Mouse (Mus musculus): Measurements from ENCODE around the gene D17Wsu92e.

The D17Wsu92e gene

DNA sequence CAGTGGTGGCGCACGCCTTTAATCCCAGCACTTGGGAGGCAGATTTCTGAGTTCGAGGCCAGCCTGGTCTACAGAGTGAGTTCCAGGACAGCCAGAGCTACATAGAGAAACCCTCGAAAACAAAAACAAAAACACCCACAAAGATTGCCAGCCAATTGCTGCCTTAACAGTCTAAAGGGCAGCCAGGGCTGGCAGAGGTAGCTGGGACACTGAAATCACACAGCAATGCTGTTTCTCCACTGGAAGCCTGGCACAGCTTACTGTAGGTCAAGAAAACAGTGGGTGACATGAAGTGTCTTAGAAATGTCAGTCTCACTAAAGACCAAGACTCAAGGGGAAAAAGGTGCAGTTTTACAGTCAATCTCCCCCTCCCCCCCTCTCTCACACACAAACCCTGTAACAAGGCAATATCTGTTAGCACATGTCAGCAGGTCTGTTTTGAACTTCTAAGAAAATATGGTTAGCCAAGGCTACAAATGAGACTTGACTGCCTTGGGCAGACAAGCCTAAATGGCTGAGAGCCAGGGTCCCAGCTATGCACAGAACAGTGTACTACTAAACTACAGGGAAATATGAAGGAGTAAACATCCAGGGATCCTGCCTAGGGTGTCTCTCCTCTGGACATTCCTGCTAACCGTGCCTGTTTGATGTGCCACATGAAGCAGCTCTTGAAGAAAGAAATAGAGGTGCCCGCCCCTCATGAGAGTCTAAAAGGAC is 31.8 kb downstream of the D17Wsu92e start:
- DNase-seq, result no peak

DNA sequence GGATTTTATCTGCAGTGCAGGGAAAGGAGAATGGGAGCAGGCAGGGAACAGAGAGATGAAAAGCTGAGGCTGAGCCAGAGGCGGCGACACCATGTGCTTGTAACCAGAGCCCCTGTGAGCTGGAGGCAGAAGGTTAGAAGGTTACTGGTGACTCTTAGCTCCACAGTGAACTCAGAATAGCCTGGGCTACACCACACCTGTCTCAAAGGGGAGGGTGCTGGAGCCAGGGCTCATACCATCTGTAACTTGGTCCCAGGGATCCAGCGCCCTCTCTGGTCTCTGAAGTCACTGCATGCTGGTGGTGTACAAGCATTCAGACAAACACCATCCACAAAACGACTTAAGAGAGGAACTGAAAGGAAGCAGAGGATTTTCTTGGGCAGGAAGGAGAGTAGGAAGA is 36.9 kb downstream of the D17Wsu92e start:
- no peak for DNase-seq

DNA sequence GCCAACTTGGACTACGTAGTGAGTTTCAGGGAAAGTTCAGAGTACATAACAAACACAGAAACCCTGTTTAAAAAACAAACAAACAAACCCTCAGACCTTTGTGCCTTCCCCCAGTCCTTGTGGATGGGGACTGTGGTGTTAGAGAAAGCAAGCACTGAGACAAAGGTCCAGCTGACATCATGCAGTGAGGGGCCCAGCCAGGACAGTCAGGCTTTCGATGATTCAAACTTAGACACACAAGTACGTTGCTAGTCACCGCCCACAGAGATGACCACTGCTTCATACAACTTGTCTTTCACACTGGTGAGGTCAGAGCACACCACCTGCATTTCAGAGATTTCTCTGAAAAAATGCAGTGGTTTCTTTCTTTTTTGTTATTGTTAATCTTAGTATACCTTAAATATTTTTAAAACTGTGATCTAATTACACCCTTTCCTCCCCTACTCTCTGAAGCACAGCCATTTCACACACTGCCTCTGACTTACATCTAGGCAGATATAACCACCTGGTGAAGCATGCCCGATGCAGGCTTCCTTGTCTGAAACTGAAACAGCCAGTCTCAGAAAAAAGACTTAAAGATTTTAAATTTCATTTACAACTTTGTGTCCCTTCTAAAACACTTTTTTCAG is 39.3 kb downstream of the D17Wsu92e start:
- DNase-seq, result no peak

DNA sequence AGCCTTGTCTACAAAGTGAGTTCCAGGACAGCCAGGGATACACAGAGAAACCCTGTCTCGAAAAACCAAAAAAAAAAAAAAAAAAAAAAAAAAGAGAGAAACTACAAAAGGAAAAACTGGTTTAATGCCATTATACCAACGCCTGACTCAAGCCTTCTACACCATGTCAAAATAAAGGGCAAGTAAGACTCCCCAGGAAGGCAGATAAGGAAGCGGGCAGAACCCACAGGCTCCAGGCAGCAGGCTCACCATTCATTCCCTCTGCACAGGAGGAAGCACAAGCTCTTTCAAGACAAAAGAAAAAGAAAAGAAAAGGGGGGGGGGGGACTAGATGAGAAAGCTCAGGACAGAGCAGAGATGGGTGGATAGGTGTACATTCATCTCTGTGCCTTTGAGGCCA is 40.7 kb downstream of the D17Wsu92e start:
- no peak for DNase-seq

DNA sequence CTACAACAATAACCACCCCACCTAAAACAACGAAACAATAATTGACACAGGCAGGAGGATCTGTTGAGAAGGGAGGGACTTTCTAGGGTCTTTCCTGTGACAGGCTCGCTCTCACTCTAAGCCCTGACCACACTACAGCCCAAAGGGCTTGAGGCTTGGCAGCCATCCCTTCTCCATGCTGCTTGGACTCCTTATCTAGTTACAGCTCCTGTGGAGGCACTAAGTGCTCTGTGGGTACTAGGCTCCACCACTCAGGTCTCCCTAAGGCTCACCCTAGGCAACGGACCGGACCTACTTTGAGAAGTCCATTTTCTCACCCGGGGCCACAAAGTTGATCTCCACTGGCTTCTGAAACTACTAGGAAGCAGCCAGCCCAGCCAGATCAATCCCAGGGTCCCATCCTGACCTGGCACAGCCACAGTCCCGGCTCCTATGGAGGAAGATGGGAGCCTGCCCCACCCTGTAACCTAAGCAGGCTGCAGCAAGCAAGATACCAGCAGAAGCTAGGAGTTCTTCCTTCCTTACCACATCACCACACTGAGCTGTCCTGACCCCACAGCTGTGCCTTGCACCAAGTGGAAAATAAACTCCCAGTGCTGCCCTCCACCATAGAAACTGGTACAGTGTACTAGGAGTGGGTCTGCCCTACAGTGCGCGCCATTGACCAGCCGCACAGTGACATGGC is 41.6 kb downstream of the D17Wsu92e start:
- no peak for DNase-seq

DNA sequence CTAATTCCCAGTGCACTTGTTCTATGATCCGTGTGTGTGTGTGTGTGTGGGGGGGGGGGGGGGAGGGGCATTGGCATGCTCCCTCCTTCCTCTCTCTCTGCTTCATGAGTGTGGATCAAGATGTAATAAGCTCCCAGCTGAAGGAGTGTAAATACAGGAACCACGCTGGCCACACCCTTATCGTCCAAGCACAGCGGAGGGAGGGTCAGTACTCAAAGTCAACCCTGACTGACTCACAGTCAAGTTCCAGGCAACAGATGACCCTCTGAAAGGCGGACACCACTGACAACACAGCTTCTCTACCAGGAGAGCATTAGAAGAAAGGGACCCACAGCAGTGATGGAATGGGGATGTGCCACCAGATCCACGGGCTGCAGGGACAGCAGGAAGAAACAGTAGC is 42.6 kb downstream of the D17Wsu92e start:
- DNase-seq, result no peak

DNA sequence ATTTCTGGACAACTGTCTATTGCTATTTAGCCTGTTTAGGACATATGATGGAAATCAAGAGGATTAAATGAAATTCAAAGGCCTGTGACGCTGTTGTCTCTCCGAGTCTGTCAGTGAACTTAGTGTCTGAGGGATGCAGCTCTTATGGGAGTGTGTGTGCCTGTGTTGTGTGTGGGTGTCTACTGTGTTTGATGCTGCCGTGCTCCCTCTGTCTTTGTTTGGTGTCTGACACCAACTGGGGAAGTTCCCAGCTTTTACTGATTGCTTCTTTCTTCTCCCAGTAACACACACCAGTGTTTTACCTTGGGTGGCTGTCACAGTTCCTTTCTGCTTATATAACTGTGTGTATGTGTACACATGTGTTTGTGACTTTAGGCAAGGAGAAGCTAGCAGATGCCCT is 46.2 kb downstream of the D17Wsu92e start:
- DNase-seq, result no peak

DNA sequence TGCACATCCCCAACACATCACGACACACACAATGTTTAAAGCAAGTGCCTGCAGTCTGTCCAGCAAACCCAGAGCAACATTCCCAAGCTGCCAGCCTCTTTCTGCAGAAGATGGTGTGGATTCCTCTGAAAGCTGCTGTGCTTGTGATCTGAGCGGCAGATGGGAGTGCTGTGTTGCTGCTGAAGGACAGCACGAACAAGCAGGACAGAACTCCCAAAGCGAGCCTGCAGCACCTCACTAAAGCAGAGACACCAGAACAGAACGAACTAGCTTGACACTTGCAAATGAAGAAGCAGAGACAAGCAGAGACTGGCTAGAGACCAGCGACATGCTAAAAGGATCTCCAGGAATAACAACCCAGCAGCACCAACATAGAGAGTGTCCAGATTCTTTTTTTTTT is 48.8 kb downstream of the D17Wsu92e start:
- no peak for DNase-seq

DNA sequence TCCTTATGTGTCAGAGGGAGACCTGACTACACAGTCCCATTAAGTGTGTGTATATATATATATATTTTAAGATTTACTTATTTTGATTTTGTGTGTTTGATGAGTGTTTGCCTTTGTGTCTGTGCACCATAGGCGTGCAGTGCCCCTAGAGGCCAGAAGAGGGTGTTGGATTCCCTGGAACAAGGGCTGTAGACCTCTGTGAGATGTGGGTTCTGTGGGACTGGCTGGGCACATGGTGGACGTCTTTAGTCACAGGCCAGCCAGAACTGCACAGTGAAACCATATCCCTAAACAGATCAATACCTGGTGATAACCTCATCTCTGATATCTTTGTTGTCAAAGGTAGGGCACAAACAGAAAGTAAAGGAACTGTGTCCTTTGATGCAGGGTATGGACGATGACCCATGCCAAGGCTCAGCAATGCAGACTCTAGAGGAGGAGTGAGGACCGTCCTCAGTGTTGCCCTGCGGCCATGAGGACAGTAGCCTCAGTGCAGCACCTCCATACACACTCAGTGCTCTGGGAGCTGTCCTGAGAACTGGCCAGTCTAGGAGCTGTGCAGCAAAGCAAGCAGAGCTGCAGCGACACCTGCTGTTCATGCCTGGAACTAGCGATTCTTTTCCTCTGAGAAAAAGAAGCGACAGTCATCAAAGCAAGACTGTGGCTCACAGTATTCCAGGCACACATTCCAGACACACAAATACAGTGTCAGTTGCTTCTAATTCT is 51.5 kb downstream of the D17Wsu92e start:
- peak; percentile 88 for DNase-seq

DNA sequence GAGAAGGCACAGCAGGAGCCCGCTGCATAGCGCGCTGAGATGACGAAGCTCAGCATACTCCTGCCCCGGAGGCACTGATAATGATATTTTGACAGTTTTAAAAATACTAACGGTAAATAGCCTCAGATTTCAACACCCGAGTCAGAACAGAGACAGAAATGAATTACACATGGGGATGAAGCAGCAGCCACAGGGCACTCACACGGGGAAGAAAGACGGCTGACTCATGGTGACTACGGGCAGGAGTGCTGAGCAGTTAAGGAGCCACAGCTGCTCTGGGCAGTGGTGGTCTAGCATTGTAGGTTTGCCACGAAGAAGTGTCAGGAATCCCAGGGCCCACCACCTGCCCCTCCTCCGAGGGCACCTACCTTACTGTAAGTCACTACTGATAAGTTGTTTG is 52.9 kb downstream of the D17Wsu92e start:
- no peak for DNase-seq

DNA sequence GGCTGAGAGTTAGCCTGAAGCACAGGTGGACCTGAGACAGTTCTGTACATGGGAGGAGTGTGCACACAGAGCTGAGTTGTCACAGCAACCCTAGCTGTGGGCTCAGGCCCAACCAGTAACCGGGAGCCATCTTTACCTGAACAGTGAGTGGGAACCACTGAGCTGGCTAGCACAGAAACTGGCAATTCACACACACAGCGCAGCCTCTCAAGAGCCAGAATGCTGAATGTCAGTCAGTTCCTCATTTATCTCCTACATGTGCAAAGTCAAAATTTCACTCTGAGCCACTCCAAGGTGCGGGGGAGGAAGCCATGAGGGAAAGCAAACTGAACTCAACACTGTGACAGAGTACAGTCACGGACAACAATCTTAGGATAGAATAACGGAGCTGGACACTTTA is 53.3 kb downstream of the D17Wsu92e start:
- DNase-seq, result no peak

DNA sequence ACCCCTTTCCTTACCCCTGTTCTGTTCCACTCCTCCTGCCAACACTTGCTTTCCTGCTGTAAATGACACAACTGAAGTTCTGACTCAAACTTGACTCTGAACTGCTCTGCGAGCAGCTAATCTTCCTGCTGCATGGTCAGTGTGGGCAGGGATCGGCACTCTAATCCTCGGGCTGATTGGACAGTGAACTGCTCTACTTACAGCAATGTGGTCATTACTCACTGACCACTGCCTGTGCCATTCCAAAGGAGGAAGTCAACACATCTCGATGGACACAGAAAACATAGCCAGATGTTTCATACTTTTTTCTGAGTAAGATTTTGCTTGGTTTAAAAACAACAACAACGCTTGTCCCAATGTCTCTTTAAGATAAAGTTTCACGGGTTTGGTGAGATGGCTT is 55.4 kb downstream of the D17Wsu92e start:
- DNase-seq, result no peak

DNA sequence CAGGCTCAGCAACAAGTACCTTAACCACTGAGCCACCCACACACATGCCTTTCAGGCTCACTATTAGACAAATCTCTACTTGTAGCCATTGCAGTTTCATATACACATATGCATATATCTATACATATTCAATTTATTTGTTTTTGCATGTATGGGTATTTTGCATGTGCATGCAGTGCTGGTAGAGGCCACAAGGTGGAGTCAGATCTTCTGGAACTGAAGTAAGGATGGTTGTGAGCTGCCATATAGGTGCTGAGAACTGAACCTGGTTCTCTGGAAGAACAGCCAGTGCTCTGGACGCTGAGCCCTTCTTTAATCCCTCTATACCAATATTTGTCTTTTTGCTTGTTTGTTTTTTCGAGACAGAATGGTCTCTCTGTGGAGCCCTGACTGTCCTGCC is 56.0 kb downstream of the D17Wsu92e start:
- no peak for DNase-seq

DNA sequence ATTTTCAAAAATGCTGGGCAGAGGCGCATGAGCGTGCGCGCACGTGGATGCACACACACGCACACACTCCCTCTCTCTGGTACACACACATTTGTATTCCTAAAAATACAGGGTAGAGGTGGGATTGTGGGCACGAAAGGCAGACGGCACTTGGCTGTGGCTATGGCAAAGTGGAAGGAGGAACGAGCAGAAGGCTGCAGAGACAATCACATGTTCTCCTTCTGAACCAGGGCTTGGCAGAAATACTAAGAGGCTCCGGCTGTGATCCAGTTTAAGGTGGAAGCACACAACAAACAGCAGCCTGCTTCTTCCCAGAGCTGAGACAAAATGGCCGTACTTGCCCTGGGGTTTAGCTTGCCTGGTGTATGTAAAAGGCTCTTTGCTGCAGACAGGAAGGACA is 57.6 kb downstream of the D17Wsu92e start:
- DNase-seq, result no peak

DNA sequence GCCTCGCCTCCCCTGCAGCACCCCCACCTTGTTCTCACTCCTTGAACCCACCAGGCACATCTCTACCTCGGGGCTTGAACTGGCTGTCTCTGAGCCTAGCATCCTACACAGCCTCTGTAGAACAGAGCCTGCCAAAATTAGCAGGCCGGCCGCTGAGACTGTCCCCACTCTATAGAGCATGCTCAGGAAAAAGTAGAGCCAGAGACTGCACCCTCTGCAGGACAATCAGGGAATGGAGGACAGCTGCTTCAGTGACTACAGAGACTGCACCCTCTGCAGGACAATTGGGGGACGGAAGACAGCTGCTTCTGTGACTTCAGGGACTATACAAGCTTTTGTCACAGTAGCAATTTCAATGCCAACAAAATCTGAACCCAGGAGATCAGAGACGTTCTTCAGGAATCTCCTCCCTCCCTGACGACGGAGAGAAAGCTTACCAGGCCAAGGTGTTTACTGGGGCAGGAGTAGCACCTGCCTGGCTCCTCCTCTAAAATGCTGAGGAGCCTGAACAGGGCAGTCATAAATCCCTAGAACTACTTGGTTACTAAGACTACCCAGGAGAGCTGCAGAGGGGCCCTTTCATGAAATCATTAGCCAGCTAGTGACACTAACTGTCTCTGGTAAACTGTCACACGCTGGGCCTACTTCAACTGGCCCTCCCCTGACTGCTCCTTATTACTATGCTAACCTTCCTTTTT is 58.7 kb downstream of the D17Wsu92e start:
- peak; percentile 97 for DNase-seq

DNA sequence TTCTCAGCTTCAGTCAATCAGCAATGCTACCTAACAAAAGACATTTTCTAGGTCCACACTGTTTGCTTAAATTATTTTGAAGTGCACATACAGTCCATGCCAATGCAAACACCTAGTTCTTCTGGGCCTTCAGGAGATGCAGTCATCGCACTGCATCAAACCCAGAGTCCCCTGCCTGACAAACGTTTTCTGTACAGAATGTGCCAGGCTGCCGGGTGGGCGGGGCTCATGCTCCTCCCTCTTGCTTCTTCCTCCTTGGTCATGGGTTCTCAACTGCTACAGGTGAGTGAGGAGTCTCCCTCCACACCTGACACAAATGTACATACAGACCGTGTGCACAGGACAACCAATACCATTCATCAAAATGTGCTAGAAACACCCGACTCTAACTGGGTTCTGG is 60.3 kb downstream of the D17Wsu92e start:
- DNase-seq, result no peak

DNA sequence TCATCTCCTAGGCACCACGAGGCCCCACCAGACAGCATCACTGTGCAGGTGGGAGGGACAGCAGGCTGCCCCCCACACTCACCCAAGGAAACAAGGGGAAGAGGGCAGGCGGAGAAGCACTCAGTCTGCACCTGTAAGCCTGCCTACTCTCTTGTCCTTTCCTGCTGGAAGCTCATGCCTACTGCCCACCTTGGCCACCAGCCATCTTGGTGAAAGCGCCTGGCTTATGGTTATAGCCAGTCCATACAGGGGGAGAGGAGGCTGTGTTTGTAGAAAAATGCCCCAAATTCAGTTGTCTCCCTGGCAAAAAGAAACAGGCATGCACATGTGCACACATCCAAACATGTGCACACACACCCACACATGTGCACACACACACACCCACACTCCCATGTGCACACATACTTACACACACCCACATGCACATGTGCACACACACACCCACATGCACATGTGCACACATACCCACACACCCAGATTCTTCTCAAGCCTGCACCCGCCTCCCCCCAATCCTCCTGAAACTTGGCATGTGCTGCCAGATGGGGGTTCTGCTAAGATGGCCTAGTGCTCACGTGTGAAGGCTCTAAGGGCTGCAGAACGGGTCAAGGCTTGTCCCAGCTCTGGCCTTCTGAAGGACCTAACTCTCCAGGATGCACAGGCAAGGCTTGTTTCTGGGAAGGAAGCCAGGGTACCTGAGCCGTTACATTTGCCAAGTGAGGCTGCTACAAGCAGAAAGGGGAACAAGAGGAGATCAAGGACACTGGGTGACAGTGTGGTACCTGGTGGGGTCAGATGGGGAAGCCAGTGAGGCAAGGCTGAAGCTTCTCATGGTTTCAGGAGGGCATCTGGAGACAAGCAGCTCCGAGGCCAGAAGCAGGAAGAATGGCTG is 68.9 kb downstream of the D17Wsu92e start:
- peak; percentile 77 for DNase-seq

DNA sequence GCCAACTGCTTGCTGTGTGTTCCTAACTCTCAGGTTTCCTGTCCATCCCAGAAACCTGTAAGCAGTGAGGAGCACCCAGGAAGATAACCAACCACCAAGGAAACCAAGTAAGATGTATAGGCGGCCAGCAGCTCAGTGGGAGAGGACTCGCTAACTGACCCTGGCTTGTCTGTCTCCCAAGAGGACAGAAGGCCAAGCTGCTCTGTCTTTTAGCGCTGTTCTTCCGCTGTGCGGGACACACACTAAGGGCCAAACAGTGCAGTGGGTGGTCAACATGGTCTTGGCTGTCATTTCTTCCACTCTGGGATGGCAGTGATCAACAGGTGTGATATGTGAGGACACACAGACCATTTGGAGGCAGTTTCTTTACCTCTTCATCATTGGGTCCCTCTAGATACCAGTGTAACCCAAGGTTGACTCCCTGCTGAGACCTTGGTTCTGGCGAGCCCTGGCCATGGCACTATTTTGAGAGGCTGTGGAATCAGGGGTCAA is 70.0 kb downstream of the D17Wsu92e start:
- DNase-seq, result no peak

DNA sequence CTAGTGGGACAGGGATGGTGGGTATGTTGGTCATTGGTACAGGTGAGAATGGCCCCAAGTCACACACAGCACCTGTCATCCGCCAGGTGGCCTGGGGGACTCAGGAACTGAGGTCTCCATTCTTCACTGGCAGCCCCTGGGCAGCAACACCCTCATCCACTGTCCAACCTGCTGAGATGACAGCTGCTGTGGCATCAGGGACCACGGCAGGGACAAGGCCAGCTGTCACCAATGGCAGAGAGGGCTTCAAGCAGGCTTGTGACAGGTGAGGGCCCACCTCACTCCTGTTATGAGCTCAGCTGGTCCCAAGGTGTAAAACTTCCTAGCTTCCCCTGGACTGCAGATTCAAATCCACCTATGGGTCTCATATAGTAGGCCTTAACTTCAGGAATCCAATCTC is 72.3 kb downstream of the D17Wsu92e start:
- DNase-seq, result no peak

DNA sequence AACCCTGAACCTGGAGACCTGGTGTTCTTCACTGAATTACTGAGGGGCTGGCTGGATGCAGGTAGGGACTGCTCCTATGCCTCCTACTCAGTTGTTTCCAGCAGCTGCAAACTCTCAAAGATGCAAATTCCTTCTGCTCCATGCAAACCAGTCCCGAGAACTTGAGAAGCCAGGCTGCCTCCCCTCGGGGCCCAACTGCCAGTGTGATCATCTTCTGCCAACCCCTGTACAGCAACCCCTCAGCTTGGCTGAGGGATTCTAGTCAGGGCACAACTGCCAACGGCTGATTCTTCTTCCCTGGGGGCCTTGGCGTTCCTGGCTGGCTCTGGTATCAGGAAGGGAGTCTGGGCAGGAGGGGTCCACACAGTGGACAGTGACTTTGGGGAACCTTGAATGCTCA is 74.0 kb downstream of the D17Wsu92e start:
- no peak for DNase-seq

DNA sequence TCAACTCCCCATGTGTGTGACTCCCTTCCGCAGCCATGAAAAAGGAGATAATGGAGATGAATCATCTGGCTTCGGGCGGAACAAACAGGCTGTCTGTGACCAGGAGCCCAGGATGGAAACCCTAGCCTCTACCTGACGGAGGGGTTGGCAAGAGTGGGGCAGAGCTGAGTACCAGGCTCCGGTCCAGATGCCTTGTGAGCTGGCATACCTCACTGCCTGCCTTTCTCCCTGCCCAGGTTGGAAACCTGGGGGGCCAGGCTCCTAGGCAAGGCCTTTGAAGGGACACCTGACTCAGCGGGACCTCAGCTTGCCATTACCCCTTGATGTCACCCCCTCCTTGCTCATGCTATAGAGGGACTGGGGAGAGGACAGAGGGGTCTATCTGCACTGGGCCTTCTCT is 79.5 kb downstream of the D17Wsu92e start:
- DNase-seq, result peak; percentile 64

Measured in cerebellum, adult 9-10 months (tissue).